Mouse (Mus musculus) thymus, adult 18-20 months (tissue): Measurements from ENCODE around the gene Gpr87.

ENCODE experiments used
- DNase-seq, 2 experiments: peaks; one replicate each; pipeline ENCODE4 v3.0.0; 2022; ENCODE audit warnings: mixed read lengths in 2 of 2

The Gpr87 gene

DNA sequence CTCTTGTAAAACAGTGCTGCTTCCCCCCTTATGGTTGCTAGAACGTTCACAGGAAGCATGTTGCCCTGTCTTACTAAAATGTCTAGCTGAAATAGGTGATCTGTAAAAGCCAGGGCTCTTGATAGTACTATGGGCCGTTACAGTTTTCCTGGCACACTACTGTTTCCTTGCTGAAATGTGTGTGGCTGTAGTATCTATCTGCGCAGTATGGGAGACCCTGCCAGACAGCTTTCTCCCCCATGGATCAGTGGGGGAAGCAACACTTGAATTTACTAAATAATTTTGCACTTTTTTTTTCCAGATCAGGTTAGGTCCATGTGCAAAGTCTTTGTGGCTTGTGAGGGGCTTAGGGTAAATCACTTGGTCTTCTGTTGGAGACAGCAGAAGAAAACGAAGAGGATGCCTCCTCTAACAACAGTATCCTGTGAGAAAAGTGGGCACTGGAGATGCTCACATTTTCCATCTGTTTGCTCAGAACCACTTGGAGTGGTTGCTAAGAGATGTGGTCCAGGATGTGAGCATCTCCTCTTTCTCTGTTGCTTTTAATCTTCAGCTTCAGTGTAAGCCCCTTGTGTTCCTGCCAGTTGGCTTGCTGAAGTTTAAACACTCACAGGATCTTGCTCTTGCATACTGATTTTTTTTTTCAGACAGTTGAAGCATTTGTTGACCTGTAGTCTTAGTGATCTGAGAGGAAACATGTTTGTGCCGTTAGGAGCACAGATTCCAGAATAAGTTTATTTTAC lies 58.8 kb downstream of the Gpr87 start:
- DNase-seq = no peak

GRCm38 (mm10) chr3:59133189-59133588 lies 61.7 kb downstream of the Gpr87 start:
- DNase-seq = no peak

GRCm38 (mm10) chr3:59131966-59132365 lies 62.9 kb downstream of the Gpr87 start:
- no peak for DNase-seq

DNA sequence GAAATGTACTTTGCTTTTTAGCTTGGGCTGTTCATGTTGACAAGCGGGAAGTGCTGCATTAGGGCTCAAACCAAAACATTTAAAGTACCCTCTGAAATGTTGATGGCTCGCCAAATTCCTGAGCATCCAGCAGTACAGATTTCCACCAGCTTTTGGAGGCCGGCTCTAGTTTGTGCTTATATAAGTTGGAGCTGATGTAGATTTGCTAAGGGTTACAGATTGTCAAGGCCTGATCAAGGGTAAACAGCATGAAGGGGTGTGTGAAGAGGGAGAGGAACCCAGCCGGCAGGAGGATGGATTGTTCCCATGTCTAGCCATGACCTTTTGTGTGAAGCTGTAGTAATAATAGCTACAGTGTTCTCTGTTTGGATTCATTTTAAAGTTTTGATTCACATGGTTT lies 63.8 kb downstream of the Gpr87 start:
- no peak for DNase-seq

- DNase-seq = peak in 1 of 2 experiments; percentile 17
Observed at GRCm38 (mm10) chr3:59130431-59130830, 64.5 kb downstream of the Gpr87 start.

DNA sequence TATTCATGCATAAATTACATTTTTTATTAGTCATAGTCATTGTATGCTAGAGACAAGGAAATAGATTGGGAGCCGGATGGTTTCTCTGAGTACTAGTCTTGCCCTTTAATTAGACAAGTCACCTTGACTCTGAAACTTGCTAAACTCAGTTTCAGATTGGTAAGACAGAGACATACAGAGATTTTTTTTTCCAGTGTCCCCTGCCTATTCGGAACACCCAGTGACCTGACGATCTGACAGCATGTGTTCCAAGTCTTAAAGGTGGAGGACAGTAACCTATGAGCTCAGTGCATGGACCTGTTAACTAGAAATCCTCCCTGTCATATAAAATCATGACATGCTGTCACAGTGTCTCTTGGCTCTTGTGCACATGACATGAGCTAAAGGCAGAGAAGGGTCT lies 65.4 kb downstream of the Gpr87 start:
- no peak for DNase-seq
